Mouse (Mus musculus): ENCODE data around the gene Cryzl2. TPM values are rescaled to one million over a fixed set of nuclear protein-coding genes. Genes with fewer than 3 reads are reported as not detected.

Cryzl2 gene
- polyA plus RNA-seq, 1 experiment from 2014 or later: 8.3 TPM

DNA sequence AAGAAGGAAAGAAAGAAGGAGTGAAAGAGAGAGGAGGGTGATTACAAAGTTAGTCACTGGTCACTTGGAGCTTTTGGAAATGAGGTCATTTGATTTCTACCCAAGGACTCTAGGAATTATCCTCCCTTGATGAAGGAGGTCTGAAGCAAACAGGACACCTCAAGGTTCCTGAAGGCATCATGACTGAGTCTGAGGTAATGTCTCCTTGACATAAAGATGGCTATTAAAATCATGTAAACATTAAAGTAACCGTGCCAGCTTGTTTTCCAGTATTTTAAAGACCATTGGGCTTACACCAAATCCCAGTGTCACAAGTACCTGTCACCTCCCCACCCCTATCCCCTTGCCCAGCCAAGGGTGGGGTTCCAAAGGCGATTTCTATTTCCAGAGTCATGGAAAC lies 20.1 kb upstream of the Cryzl2 start:
- DNase-seq (ENCODE audit: low spot score, missing footprints) (no peak), ATAC-seq (ENCODE audit: low FRiP score) (no peak)
- no peak overlapping the region for H3K4me3 ChIP-seq (ENCODE audit: low read depth, low read length)
- no peak overlapping the region for H3K27ac ChIP-seq (ENCODE audit: low read depth, low read length)
- no peak overlapping the region for H3K4me2 ChIP-seq
- H3K27me3 ChIP-seq (ENCODE audit: control insufficient read depth, insufficient read depth, low read length): no peaks in the 10 kb centered on the region
- H3K9me3 ChIP-seq (ENCODE audit: control insufficient read depth, low read length): no peaks in the 10 kb centered on the region
- no peaks in the 10 kb centered on the region for H3K36me3 ChIP-seq (ENCODE audit: control insufficient read depth, insufficient read depth, low read length)
- WGBS: 89% methylated on average over 2 of the region's 2 CpGs
- H3K9ac ChIP-seq (ENCODE audit: low read length): no peak overlapping the region
- H3K4me1 ChIP-seq (ENCODE audit: control insufficient read depth, insufficient read depth, low read length): peaks cover 23% of the 10 kb centered on the region

DNA sequence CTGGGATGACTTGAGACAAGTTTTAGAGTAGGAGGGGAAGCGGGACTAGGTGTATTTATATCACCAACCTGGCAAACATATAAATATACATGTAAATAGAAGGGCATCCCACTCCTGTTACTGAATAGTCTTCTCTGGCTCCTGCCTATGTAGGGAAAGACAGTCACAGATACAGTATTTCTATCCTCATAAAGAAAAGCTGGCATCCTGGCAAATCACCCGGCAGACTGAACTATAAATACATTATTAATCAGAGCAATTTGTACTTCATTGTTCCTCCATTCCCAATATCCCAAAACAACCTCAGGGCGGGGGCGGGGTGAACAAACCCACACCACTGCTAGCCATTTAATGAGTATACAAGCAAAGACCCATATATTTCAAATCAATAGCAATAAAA lies 19.3 kb upstream of the Cryzl2 start:
- H3K4me2 ChIP-seq: no peak overlapping the region
- H3K27me3 ChIP-seq (ENCODE audit: control insufficient read depth, insufficient read depth, low read length): no peaks in the 10 kb centered on the region
- no peaks in the 10 kb centered on the region for H3K36me3 ChIP-seq (ENCODE audit: control insufficient read depth, insufficient read depth, low read length)
- no peak overlapping the region for H3K9ac ChIP-seq (ENCODE audit: low read length)
- H3K4me1 ChIP-seq (ENCODE audit: control insufficient read depth, insufficient read depth, low read length): peaks cover 31% of the 10 kb centered on the region
- DNase-seq (ENCODE audit: low spot score, missing footprints) (no peak), ATAC-seq (ENCODE audit: low FRiP score) (no peak)
- H3K27ac ChIP-seq (ENCODE audit: low read depth, low read length): peak overlapping the region; percentile 77
- H3K4me3 ChIP-seq (ENCODE audit: low read depth, low read length): no peak overlapping the region
- WGBS: 82% methylated on average over 4 of the region's 4 CpGs
- no peaks in the 10 kb centered on the region for H3K9me3 ChIP-seq (ENCODE audit: control insufficient read depth, low read length)

DNA sequence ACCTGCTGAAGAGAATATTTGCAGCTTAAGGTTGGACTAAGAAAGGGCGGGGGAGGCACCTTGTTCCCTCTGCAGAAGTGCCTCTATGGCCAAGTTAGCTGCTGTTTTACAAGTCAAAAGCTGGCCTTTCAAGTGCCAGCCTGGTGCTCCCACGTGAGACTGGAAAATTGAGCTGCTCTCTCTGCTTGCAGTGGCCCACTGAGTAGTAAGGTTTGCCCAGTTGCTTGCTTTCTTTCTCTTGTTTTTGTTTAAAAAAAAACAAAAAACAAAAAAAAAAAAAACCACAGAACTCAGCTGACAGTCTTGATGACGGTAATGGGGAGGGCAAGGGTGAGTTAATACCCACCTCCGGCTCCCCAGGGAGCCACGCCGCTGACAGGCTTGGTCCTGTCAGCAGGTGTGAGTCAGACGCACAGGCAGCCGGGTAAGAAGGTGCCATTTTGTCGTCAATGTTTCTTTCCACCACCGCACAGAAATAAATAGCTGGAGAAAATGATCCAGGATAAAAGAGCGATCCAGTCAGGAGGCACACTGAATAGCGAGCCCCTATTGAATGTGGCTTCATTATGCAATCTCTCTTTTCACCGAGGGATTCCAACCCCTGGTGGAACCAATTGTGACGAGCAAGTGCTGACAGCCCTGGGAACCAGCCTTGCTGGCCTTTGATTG lies 18.3 kb upstream of the Cryzl2 start:
- Histone ChIP-seq H3K36me3 (ENCODE audit: control insufficient read depth, insufficient read depth, low read length) (no peaks in the 10 kb centered on the region), H3K4me2 (peak overlapping the region; percentile 20), H3K4me3 (ENCODE audit: low read depth, low read length) (no peak overlapping the region), H3K27ac (ENCODE audit: low read depth, low read length) (peak overlapping the region; percentile 77), H3K9ac (ENCODE audit: low read length) (no peak overlapping the region), H3K4me1 (ENCODE audit: control insufficient read depth, insufficient read depth, low read length) (peaks cover 39% of the 10 kb centered on the region), H3K9me3 (ENCODE audit: control insufficient read depth, low read length) (no peaks in the 10 kb centered on the region), H3K27me3 (ENCODE audit: control insufficient read depth, insufficient read depth, low read length) (no peaks in the 10 kb centered on the region)
- DNase-seq (ENCODE audit: low spot score, missing footprints) (peak; percentile 96), ATAC-seq (ENCODE audit: low FRiP score) (peak; percentile 91)
- WGBS: 4% methylated on average over 14 of the region's 14 CpGs

GRCm38 (mm10) chr1:157443026-157443722 lies 15.2 kb upstream of the Cryzl2 start:
- peaks cover 47% of the 10 kb centered on the region for H3K4me1 ChIP-seq (ENCODE audit: control insufficient read depth, insufficient read depth, low read length)
- DNase-seq (ENCODE audit: low spot score, missing footprints) (peak; percentile 94), ATAC-seq (ENCODE audit: low FRiP score) (peak; percentile 33)
- H3K4me2 ChIP-seq: peak overlapping the region; percentile 19
- no peaks in the 10 kb centered on the region for H3K9me3 ChIP-seq (ENCODE audit: control insufficient read depth, low read length)
- H3K36me3 ChIP-seq (ENCODE audit: control insufficient read depth, insufficient read depth, low read length): no peaks in the 10 kb centered on the region
- WGBS: 8% methylated on average over 14 of the region's 14 CpGs
- no peak overlapping the region for H3K4me3 ChIP-seq (ENCODE audit: low read depth, low read length)
- H3K27me3 ChIP-seq (ENCODE audit: control insufficient read depth, insufficient read depth, low read length): no peaks in the 10 kb centered on the region
- peak overlapping the region; percentile 73 for H3K27ac ChIP-seq (ENCODE audit: low read depth, low read length)
- peak overlapping the region; percentile 51 for H3K9ac ChIP-seq (ENCODE audit: low read length)

DNA sequence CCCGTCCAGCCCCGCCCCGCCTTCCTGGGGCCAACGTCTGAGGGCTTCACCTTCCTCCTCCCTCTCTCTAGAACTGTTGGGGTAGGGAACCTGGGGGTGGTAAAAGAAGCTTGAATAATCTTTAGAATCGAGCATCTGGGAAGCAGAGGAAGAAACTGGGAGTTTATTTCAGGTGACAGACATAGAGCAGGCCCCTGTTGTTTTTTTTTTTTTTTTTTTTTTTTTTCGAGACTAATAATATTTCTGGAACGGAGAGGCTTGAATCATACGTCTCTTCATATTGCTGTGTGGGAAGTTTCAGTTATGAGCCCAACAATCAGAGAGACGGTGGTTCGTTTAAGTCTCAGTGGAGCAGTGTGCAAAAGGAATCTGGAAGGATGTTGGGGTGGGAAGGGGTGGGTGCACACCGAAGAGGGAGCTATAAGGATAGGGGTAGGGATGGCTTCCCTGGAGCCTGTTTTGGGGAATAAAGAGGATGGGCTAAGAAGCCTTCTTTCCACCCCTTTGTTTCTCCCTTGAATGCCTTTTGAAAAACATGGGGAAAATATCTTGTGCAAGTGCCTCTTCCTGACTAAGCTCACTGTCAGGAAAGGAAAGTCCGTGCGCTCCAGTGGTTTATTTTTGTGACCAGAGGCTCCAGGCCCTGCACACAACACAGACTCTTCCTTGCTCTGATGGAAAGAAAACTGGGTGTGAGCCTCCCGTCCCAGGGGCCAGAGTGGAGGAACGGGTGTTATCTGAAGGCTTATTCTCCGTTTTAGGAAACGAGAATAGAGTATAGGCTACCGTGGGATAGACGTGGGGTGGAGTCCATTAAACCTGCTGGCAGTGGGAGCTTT lies 14.4 kb upstream of the Cryzl2 start:
- Histone ChIP-seq H3K27ac (ENCODE audit: low read depth, low read length) (peak overlapping the region; percentile 73), H3K9ac (ENCODE audit: low read length) (peak overlapping the region; percentile 51), H3K36me3 (ENCODE audit: control insufficient read depth, insufficient read depth, low read length) (no peaks in the 10 kb centered on the region), H3K4me2 (peak overlapping the region; percentile 19), H3K4me3 (ENCODE audit: low read depth, low read length) (no peak overlapping the region), H3K27me3 (ENCODE audit: control insufficient read depth, insufficient read depth, low read length) (no peaks in the 10 kb centered on the region), H3K4me1 (ENCODE audit: control insufficient read depth, insufficient read depth, low read length) (peaks cover 47% of the 10 kb centered on the region), H3K9me3 (ENCODE audit: control insufficient read depth, low read length) (no peaks in the 10 kb centered on the region)
- DNase-seq (ENCODE audit: low spot score, missing footprints): peak; percentile 92
- ATAC-seq (ENCODE audit: low FRiP score): no peak
- 12% methylated on average over 19 of the region's 19 CpGs for WGBS

- Histone ChIP-seq H3K36me3 (ENCODE audit: control insufficient read depth, insufficient read depth, low read length) (no peaks in the 10 kb centered on the region), H3K4me1 (ENCODE audit: control insufficient read depth, insufficient read depth, low read length) (peaks cover 45% of the 10 kb centered on the region), H3K9ac (ENCODE audit: low read length) (0 out of 2 replicates have a peak overlapping the region, but pooled peaks have one; percentile 4), H3K27ac (ENCODE audit: low read depth, low read length) (no peak overlapping the region), H3K9me3 (ENCODE audit: control insufficient read depth, low read length) (no peaks in the 10 kb centered on the region), H3K27me3 (ENCODE audit: control insufficient read depth, insufficient read depth, low read length) (no peaks in the 10 kb centered on the region), H3K4me3 (ENCODE audit: low read depth, low read length) (no peak overlapping the region), H3K4me2 (no peak overlapping the region)
- 62% methylated on average over 13 of the region's 13 CpGs for WGBS
- no peak for ATAC-seq (ENCODE audit: low FRiP score)
- DNase-seq (ENCODE audit: low spot score, missing footprints): no peak
These were observed 13.6 kb upstream of the Cryzl2 start for GRCm38 (mm10) chr1:157444632-157445300.

DNA sequence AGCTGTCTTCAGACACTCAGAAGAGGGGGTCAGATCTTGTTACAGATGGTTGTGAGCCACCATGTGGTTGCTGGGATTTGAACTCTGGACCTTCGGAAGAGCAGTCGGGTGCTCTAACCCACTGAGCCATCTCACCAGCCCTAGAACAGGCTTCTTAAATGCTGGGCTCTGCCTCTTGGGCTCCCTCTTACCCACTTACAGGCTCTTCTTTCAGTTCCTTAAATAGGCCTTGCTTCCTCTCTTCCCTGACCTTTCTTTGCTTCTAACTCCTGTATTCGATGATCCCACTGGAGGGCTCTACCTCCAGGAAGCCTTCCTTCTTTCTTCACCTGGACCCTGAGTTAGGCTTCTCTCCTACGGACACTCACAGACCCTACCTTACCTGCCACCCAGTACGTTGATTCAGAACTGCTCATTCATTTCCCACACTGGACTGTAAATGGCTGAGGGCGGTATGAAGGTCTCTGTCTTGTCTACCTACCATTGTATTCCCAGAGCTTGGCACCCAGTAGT lies 12.9 kb upstream of the Cryzl2 start:
- H3K4me2 ChIP-seq: no peak overlapping the region
- H3K4me1 ChIP-seq (ENCODE audit: control insufficient read depth, insufficient read depth, low read length): peaks cover 49% of the 10 kb centered on the region
- no peak overlapping the region for H3K4me3 ChIP-seq (ENCODE audit: low read depth, low read length)
- 96% methylated on average over 5 of the region's 6 CpGs for WGBS
- no peaks in the 10 kb centered on the region for H3K36me3 ChIP-seq (ENCODE audit: control insufficient read depth, insufficient read depth, low read length)
- no peak overlapping the region for H3K27ac ChIP-seq (ENCODE audit: low read depth, low read length)
- no peaks in the 10 kb centered on the region for H3K9me3 ChIP-seq (ENCODE audit: control insufficient read depth, low read length)
- H3K9ac ChIP-seq (ENCODE audit: low read length): no peak overlapping the region
- DNase-seq (ENCODE audit: low spot score, missing footprints): no peak
- no peaks in the 10 kb centered on the region for H3K27me3 ChIP-seq (ENCODE audit: control insufficient read depth, insufficient read depth, low read length)
- ATAC-seq (ENCODE audit: low FRiP score): no peak

GRCm38 (mm10) chr1:157446325-157446724 lies 12.1 kb upstream of the Cryzl2 start:
- Histone ChIP-seq H3K4me2 (no peak overlapping the region), H3K4me3 (ENCODE audit: low read depth, low read length) (no peak overlapping the region), H3K9me3 (ENCODE audit: control insufficient read depth, low read length) (no peaks in the 10 kb centered on the region), H3K4me1 (ENCODE audit: control insufficient read depth, insufficient read depth, low read length) (peaks cover 46% of the 10 kb centered on the region), H3K27ac (ENCODE audit: low read depth, low read length) (no peak overlapping the region), H3K36me3 (ENCODE audit: control insufficient read depth, insufficient read depth, low read length) (no peaks in the 10 kb centered on the region), H3K9ac (ENCODE audit: low read length) (no peak overlapping the region), H3K27me3 (ENCODE audit: control insufficient read depth, insufficient read depth, low read length) (no peaks in the 10 kb centered on the region)
- 71% methylated on average over 7 of the region's 7 CpGs for WGBS
- ATAC-seq (ENCODE audit: low FRiP score): no peak
- DNase-seq (ENCODE audit: low spot score, missing footprints): no peak

Data from midbrain, embryonic 11.5 days (tissue).